ENCODE assay signal across 22 mouse cellular contexts in the genomic region with DNA sequence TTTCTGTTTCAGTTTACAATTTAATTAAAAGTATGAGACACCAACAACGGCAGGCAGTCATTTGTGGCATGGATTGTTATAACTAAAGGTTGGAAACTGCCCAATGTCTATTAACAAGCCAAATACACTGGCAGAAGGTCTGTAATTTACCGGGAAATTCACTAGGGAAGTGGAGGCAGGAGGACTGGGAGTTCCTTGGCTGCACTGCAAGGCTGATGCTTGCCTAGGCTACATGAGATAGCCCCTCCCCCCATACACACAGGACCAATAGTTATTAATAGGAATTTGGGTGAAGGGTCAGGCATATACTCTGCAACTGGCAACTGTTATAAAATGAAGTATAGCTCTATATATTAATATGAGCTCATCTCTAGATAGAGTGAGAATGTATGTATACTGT.
"Had no signal": no experiment of that assay in that cellular context is flagged by ENCODE, and none has a peak within 500 bp of the region (broad histone marks: within the 10 kb centered on the region; RNA-seq: fewer than 3 reads in every experiment).

No protein-coding gene starts in this region.

- DNase-seq: gastrocnemius, adult 2 months; gastrocnemius, postnatal 10 days; gastrocnemius, postnatal 25 days; heart, postnatal 4 days; kidney, adult 8-10 months; kidney, postnatal 10 days; liver; liver, embryonic 13.5 days had no signal

- H3K9me3 ChIP-seq: heart, embryonic 10.5 days; heart, embryonic 12.5 days; hindbrain, embryonic 10.5 days; hindbrain, embryonic 12.5 days; hindbrain, embryonic 15.5 days; intestine, embryonic 15.5 days; limb, embryonic 10.5 days; limb, embryonic 12.5 days; liver, embryonic 13.5 days; liver, embryonic 15.5 days had no signal

- H3K9ac ChIP-seq: heart, embryonic 12.5 days; hindbrain, embryonic 12.5 days; hindbrain, embryonic 15.5 days; intestine, embryonic 15.5 days; limb, embryonic 12.5 days; liver, embryonic 13.5 days; liver, embryonic 15.5 days had no signal

- H3K27ac ChIP-seq: heart, embryonic 10.5 days; hindbrain, embryonic 10.5 days; hindbrain, embryonic 12.5 days; hindbrain, embryonic 15.5 days; intestine, embryonic 15.5 days; layer of hippocampus, adult 2 months; left cerebral cortex, adult 2 months; limb, embryonic 10.5 days; limb, embryonic 12.5 days; liver, embryonic 13.5 days; liver, embryonic 15.5 days had no signal

- H3K4me2 ChIP-seq: heart, embryonic 12.5 days; hindbrain, embryonic 12.5 days; hindbrain, embryonic 15.5 days; intestine, embryonic 15.5 days; limb, embryonic 12.5 days; liver, embryonic 11.5 days; liver, embryonic 13.5 days; liver, embryonic 15.5 days had no signal

- H3K27me3 ChIP-seq: hindbrain, embryonic 12.5 days; hindbrain, embryonic 15.5 days; intestine, embryonic 15.5 days; limb, embryonic 12.5 days; liver, embryonic 13.5 days; liver, embryonic 15.5 days had no signal

- ATAC-seq: inflammation-experienced regulatory T-cells, adult 6 months; intestine, embryonic 15.5 days; intestine, postnatal 0 days had no signal

- H3K4me3 ChIP-seq: gastrocnemius, adult 2 months; heart, embryonic 10.5 days; heart, embryonic 12.5 days; hindbrain, embryonic 10.5 days; hindbrain, embryonic 12.5 days; hindbrain, embryonic 15.5 days; intestine, embryonic 15.5 days; layer of hippocampus, adult 2 months; left cerebral cortex, adult 2 months; limb, embryonic 10.5 days; limb, embryonic 12.5 days; liver, embryonic 13.5 days; liver, embryonic 15.5 days had no signal

- H3K36me3 ChIP-seq: heart, embryonic 10.5 days; heart, embryonic 12.5 days; hindbrain, embryonic 10.5 days; hindbrain, embryonic 12.5 days; hindbrain, embryonic 15.5 days; intestine, embryonic 15.5 days; limb, embryonic 10.5 days; limb, embryonic 12.5 days; liver, embryonic 13.5 days; liver, embryonic 15.5 days had no signal
